Mouse (Mus musculus): ENCODE measurements around the gene Ncoa7.

The Ncoa7 gene

DNA sequence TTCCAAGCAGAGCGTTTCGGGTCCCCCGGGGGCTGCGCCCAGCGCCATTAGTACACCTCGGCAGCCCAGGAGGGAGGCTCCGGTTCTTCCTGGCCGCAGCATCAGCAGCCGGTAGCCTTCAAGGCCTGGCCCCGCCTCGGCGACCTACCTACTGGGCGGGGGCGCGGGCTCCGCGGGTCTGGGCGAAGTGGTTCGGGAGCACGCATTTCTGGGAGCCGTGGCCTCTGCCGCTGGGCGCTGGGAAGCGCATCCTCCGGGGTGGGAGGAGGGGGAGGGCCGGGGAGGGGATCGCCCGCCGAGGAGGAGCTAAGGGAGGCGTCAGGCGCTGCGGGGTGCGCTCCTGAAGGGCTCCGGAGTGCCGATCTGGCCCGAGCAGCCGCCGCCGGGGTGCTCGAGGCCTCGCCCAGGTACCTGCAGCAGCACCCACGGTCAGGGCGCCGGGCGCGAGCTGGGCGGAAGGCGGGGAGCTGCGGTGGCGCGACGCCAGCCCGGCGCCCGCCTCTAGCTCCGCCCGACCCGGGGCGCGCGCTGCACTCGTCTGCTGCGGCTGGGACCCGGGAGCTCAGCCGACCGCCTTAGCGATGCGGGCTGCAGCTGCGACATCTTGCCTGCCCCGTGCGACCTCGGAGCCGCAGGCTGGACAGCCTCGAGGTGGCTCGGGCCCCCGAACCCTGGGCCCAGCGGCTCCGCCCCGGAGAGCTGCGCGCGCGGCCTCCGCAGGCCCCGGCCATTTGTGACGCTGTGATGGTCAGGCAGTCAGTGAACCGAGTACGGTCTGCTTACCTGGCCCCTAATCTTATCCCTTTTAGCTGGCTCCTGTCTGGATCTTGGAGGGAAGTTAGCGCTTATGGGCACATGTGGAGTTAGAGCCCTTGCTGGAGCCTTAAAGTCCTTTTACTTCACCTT is at the start of gene Ncoa7:
Gene Ncoa7 (minus strand): TSS at position 646 of the 906 bp plus-strand sequence.
- in situ Hi-C loops (cut with MboI, MseI), result loop anchor here (5.0 to 10.0 kb wide), 2 partner anchors 181 to 1438 kb away; partner anchors contain the start of gene Rnf146

DNA sequence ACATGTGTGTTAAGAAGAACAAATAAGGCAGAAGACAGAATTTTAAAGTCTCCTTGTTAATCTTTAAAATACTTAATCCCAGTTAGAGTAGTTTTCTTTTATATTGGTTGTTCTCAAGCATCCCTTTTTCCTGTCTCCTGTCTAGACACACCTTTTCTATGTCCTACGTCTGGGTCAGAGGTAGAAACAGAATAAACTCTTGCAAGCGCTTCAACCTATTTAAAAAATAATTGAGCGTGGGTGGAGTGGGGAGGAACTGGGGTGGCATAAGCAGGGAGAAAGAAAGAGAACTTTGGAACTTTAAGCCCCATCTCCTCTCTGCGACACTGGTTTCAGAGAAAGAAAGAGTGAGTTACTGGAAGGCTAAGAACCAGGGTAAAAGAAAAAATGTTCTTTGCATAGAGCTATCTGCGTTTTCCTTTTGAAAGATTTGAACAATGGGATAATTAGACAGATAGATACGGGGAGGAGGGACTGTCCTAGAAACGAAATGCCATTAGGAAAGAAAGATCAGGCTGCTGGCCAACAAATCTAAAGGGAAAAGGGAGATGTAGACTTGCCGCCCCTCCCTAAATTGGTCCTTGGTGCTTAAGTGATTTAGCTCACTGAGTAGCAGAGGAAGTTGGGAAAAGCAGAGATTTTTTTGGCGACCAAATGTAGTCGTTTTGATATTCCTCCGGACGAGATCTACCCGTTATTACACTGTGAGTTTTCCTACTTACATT is 42.1 kb upstream of the Ncoa7 start:
- in situ Hi-C loops (cut with MboI, MseI), result loop anchor here (25.0 kb wide), 1 partner anchor 658 kb away; no protein-coding TSS in a partner anchor

DNA sequence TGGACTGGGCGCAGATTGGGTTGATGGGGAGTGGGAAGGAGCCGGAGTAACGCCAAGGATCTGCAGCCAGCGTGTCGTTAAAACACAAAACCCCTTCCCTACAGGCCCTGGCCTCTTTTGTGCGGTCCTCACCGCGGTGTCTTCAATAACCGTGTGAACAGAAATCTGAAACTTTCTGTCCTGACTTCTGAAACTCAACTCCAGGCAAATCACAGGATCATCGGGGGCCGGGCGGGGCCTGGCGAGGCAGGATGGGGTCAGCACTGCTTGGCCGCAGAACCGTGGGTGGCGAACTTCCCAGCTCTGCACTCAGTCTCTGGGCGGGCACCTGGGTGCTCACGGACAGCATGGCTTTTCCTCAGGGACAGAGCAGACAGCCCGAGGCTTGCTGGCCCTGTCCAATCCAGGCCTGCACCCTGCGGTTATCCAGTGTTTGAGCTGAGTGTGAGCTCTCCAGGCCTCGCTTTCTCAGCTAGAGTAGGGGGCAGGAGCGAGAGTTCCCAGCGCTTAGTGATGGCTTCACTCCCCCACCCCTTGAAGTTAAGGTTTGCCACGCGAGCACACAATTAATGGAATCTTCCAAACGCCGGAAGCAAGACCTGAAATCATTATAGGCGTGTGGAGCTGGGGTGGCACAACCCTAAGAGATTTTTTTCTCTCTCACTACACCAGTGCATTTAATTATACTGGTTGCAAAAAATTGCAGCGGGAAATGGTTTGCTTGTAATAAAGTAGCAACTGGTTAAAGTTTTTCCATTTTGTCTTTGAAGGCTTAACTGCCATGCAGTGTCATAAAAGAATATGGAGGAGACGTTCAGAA is 41.3 kb upstream of the Ncoa7 start:
- in situ Hi-C loops (cut with MboI, MseI), result loop anchor here (25.0 kb wide), 1 partner anchor 657 kb away; no protein-coding TSS in a partner anchor

DNA sequence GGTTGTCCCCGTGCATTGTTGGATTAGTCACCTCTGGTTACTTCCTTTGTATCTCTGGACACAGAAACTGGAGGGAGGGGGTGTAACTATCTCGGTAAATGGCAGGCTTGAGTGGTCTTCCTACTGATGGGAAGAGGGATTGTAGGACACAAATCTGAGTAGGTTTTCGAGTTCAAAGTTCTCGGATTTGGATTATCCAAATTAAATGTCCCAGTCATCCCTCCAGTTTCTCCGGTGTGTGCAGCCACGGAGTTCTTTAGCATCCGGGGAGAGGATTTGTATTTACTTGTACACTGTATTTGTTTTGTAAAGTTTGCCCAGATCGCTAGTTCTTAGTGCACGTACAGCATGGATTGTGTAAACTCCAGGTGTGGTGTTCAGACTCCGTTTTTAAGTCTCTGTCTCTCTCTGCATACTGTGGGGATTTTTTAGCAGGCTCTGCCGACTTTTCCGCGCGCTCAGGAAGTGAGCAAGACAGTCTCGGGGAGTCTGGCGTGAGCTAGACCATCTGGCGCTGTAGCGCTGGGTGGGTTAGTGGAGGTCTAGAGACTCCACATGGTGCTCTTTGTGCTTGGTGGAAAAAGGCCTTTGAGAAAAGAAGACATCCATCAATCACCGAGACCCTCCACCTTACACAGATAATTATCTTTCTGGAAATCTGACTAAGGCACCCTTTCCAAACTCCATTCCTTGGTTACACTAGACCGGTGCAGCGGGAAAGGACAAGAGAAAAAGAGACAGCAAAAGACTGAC is 40.5 kb upstream of the Ncoa7 start:
- in situ Hi-C loops (cut with MboI, MseI), result loop anchor here (25.0 kb wide), 1 partner anchor 656 kb away; no protein-coding TSS in a partner anchor

DNA sequence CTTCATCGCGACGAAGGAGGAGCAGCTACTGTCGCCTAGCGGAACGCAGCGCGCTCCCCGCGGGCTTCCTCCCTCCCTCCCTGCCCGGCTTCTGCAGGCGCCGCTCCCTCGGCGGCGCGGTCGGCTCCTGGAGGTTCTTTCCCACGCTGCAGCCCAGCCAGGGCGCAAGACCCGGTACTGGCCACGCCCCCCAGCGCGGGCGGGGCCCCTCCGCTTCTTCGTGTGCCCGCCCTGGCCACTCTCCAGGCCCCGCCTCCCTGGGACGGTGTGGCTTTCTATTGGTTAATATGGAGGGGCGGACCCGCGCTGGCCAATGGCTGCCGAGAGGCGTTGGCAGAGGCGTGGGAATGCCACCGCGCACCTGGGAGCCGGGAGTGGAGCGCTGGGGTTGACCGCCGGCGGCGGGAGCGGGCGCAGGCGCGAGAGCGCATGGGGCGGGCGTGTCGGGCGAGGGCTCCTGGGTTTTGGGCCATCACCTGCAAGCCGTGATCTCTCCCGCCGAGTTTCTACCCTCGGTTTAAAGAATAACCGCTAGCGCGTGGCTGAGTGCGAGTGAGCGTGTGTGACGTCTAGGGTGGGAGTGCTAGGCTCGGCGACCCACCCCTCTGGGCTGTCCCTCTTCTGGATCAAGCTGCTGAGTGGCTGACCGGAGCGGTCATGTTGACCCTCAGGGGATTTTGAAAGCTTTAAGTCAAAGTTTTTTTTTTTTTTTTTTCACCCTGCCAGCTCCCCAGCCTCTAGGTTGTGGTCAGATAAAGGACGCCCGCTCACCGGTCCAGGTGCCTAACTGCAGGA is 39.7 kb upstream of the Ncoa7 start, which contains the start of gene Hey2:
Gene Hey2 (minus strand): TSS at position 159 of the 795 bp plus-strand sequence.
- in situ Hi-C loops (cut with MboI, MseI), result loop anchor here (25.0 kb wide), 1 partner anchor 656 kb away; no protein-coding TSS in a partner anchor

DNA sequence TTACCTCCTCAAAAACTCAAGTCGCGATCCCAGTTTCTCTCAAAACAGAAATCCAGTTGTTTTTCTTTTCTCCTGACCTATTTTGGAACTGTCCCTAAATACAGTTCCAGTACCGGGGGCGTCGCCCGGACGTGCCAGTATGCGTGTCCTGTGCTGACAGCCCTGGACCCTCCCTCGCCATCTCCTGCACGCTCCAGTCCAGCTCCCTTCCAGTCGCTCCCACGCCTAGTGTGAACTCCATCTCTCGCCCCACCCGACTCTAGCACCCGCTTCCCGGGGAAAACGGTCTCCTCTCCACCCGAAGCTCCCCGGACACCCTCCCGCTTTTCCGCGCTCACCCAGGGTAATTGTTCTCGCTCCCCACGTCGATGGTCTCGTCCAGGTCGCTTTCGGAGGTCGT is 39.1 kb upstream of the Ncoa7 start:
- in situ Hi-C loops (cut with MboI, MseI), result loop anchor here (25.0 kb wide), 1 partner anchor 655 kb away; no protein-coding TSS in a partner anchor

DNA sequence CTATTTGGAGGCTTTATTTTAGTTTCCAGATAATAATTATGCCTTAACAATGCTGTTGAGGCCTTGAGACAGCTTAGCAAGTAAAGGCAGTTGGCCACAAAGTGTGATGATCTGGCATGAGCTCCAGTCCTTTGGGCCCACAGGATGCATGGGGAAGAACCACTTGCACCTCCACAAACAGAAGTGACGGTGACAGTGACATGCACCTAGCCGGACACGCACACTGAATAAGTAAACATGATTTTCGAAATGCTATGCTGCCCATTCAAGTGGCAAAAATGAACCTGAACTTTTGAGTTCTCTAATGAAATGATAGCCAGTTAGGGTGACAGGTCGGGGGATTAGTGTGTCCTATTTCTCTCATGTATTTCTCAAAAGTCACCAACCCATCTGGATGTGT is 37.7 kb upstream of the Ncoa7 start:
- in situ Hi-C loops (cut with MboI, MseI), result loop anchor here (25.0 kb wide), 1 partner anchor 654 kb away; no protein-coding TSS in a partner anchor

DNA sequence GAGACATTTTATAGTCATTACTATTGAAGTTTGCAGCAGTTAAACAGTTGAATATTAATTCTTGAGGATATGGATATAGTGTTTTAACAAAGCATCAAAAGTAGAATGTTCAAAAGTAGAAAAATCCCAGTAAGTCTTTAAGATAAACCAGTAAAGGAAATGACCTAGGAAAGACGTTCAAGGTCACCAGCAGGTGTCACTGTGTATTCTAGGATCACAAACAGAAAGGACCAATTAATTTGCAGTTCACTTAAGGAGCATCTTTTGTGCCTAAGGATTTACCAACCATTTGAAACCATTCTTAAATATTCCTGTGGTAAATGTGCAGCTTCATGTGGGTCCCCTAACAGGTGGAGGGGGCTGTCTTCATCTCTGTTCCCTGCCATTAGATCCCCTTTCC is 35.1 kb upstream of the Ncoa7 start:
- in situ Hi-C loops (cut with MboI, MseI), result loop anchor here (25.0 kb wide), 1 partner anchor 651 kb away; no protein-coding TSS in a partner anchor

DNA sequence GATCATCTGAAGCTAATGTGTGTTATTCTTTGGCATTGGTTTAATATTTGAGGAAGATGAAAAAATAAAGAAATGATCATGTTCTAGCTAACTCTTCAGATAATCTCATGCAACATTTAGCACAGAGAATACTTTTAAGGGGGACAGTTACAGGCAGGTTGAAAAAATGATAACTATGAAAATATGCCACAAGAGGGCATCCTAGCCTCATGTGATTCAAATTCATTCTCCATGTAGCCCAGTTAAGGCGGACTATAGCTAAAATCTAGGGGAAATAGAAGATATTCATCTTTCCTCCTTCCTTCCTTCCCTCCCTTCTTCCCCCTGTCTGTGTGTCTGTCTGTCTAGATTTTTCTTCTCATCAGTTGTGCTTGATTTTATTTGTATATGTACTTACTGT is 21.9 kb upstream of the Ncoa7 start:
- in situ Hi-C loops (cut with MboI, MseI), result loop anchor here (5.0 to 25.0 kb wide), 2 partner anchors 477 to 638 kb away; no protein-coding TSS in a partner anchor

DNA sequence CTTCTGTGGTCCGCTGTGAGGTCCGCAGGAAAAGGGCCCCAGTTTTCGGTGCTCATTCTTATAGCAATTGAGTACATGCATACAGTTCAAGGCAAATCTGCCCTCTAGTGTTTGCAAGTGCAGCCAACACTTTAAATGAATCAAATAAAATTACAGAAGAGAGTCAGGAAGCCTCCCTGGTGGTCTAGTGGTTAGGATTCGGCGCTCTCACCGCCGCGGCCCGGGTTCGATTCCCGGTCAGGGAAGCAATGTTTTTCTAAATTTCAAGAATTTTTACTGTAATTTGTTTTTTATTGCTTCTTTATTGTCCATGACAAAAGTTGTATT is 7.8 kb upstream of the Ncoa7 start:
- in situ Hi-C loops (cut with MboI, MseI), result no loop called here

DNA sequence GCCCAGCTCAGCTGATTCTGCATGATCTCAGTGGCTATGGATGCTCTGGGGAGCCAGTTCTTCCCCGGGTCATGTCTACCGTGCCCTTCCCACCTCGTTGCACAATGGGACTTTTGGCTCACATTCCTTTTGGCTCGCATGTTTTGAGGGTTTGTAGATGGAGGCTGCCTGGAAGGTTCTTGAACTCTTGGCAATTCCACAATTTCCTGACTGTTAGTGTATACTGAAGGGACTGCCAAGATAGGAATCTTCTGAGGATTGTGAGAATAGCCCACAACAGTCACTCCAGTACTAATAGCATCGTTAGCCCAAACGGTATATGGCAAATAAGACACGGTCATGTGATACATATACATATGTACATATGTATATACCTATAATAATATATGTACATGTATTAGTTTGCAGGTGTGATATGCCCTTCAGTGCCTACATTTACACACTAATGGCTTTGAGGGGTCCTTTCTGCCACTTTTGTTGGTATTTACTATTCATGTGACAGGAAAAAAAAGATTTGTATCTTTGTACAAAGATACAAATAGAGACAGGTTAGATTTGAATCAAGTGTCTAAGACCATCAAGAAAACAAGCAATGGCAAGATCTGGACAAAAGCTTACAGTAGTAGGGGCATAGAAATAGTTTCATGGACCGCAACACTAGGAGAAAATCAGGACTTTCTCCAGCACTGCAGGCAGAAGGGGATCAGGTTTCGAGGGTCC is 7.3 kb upstream of the Ncoa7 start:
- in situ Hi-C loops (cut with MboI, MseI), result no loop called here

DNA sequence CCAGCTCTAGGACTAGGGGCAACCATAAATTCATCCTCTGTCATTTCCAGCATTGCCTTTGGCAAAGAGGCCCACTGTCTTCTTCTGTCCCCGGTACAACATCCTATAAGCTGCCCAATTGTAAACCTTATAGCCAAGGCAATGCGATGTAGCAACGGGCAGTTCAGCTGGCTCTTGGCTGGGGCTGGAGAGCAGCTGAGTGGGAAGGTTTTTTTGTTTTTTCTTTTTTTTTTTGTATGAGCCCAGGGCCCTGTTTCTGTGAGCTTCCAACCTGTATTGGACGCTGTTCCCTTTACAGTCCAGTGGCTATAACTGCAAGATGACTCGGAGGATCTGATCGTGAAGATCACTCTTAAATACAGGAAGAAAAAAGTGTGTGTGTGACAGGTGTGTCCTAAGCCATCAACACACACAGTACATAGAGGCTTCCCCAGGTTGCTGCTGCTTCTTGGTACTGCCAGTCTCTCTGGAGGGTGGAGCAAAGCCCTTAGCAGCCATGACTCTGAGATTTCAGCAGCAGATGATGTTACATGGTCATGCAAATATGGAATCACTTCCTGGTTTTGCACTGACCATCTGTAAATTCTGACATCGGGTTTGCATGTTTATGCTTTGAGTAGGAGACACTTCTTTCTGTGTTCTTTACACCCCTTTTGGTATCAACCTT is 594 bp upstream of the Ncoa7 start:
- in situ Hi-C loops (cut with MboI, MseI), result loop anchor here (5.0 to 10.0 kb wide), 2 partner anchors 181 to 1439 kb away; partner anchors contain the start of gene Rnf146

DNA sequence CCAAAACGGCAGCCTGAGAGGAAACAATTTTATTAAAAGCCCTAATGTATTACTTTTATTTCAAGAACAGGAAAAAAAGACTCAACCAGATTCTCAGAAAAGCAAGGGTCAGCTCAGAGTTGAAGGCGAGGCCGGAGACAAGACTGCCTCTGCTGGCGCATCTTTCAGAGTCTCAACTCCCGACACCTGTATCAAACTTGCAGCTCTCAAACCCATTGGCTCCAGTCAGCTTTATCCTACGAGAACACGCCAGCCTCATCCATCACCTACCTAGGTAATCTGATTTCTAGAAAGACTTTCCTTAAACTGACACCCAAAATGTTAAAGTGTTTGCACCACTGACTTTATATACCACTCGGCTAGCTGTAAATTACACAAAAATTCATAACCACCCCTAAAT is 1.1 kb downstream of the Ncoa7 start:
- in situ Hi-C loops (cut with MboI, MseI), result loop anchor here (5.0 to 10.0 kb wide), 2 partner anchors 180 to 1437 kb away; partner anchors contain the start of gene Rnf146

DNA sequence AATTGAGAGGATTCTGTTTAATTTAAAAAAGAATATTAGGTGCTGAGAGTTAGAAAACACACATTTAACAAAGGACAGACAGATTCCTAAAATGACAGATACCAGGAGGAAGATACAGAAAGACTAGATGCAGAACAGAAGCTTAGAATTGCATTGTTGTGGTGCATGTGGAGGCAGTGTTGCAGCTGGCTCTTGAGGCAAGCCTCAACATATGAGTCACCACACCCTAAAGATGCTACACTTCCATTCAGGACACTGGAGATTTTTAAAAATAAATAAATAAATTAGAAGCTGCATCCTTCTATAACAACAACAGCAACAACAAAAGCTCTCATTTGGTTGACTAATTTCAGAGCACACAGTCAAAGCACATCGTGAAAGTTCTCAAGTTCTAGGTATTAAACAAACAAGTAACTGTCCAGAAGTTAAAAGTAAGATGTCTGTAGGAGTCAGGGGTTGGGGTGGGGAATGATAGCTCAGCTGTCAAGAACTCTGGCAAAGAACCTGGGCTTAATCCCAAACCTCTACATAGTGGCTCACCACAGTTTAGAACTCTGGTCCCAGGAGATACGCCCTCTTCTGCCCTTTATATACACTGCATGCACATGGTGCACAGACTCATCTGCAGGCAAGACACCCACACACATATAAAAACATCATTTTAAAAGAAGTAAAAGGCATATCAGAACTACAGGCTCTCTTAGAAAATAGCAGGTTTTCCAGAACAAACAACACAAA is 3.2 kb downstream of the Ncoa7 start:
- in situ Hi-C loops (cut with MboI, MseI), result loop anchor here (5.0 to 10.0 kb wide), 2 partner anchors 178 to 1435 kb away; partner anchors contain the start of gene Rnf146

DNA sequence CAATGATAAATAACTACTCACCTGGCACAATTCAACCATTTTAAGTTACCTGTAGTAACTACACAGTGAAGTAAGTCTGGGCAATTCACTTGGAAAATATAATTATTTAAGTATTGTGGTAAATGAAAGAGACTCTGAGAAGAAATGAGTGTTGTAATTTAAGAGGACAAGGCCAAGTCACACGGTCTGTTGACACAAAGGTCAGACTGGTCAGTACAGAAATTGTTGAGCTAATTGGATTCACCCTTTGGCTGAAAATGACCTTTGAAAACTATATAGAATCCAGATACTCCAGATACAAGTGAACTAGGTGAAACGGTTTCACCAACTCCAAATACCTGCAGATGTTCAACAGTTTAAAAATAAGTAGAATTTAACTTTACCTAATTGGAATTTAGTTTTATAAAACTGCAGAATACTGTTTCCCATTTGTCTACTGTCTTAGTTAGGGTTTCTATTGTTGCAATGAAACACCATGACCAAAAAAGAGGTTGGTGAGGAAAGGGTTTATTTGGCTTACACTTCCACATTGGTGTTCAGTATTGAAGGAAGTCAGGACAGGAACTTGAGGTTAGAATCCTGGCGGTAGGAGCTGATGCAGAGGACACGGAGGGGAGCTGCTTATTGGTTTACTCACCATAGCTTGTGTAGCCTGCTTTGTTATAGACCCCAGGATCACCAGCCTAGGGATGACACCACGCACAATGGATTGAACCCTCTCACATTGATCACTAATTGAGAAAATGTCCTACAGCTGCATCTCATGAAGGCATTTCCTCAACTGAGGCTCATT is 6.5 kb downstream of the Ncoa7 start:
- in situ Hi-C loops (cut with MboI, MseI), result no loop called here

DNA sequence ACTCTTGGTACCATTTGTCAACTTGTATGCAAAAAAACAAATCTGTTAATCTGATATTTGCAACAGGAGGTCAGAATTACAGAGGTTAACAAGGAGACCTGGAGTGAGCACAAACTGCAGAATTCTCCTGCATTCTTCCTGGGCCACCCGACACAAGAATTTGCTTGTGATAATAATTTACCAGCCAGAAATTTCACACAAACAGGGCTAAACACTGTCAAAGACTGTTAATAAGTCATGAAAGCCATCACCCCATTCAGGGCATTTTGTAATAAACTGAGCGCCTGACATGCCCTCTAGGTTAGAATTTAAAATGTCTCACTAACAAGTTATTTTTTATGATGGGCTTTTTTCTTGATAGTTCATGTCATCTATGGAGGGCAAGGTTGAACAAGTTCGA is 12.1 kb downstream of the Ncoa7 start:
- in situ Hi-C loops (cut with MboI, MseI), result no loop called here

DNA sequence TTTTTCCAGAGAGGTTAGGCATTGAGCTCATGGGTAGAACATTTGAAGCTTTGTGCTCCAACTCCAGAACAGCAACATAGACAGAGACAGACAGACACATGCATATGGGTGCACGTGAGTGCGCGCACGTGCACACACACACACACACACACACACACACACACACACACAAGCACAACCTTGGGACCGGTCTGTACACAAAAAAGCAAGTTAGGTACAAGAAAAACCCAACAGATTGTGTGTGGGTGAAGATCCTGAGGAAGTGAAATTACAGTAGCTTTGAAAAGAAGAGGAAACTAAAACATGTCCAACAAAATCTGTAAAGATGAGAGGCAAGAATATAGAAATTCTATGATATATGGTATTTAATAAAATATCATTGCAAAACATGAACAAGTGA is 13.6 kb downstream of the Ncoa7 start:
- in situ Hi-C loops (cut with MboI, MseI), result no loop called here
